Mouse (Mus musculus) limb, embryonic 13.5 days (tissue): ENCODE measurements around the gene C1ql4. TPM values are rescaled to one million over a fixed set of nuclear protein-coding genes. Genes with fewer than 3 reads are reported as not detected.

Experiments used
- ATAC-seq: fragments of 200-750 bp; cut with Nextera tagmentation; 2 replicates; pipeline ENCODE4 v1.8.0; 2017; ENCODE audit warnings: low read depth, moderate number of reproducible peaks, moderate TSS enrichment; ENCODE audit not compliant: low FRiP score
- H3K27ac ChIP-seq: fragments of 300-500 bp; sonication (generic); 2 replicates; pipeline ENCODE4 v1.5.1; 2015; ENCODE audit warnings: inconsistent platforms, mild to moderate bottlenecking, moderate library complexity
- H3K27me3 ChIP-seq: fragments of 300-500 bp; sonication (generic); 2 replicates; pipeline ENCODE4 v1.6.1; 2015; ENCODE audit warnings: mild to moderate bottlenecking, inconsistent platforms
- H3K36me3 ChIP-seq: fragments of 300-500 bp; sonication (generic); 2 replicates; pipeline ENCODE4 v1.6.1; 2015; ENCODE audit warnings: inconsistent platforms, mild to moderate bottlenecking, moderate library complexity
- H3K4me1 ChIP-seq: fragments of 300-500 bp; sonication (generic); 2 replicates; pipeline ENCODE4 v1.6.1; 2015; ENCODE audit warnings: inconsistent platforms
- H3K4me2 ChIP-seq: fragments of 300-500 bp; sonication (generic); replicated peaks from 2 replicates; pipeline ENCODE4 v1.6.1; 2015; ENCODE audit warnings: inconsistent platforms, mild to moderate bottlenecking, moderate library complexity
- H3K4me3 ChIP-seq: fragments of 300-500 bp; sonication (generic); 2 replicates; pipeline ENCODE4 v1.5.1; 2015; ENCODE audit warnings: moderate library complexity, mild to moderate bottlenecking, inconsistent platforms
- H3K9ac ChIP-seq: fragments of 300-500 bp; sonication (generic); 2 replicates; pipeline ENCODE4 v1.6.1; 2015; ENCODE audit warnings: mild to moderate bottlenecking, inconsistent platforms
- H3K9me3 ChIP-seq: fragments of 300-500 bp; sonication (generic); 2 replicates; pipeline ENCODE4 v1.6.1; 2016; ENCODE audit warnings: inconsistent platforms
- WGBS: fragments of 180-500 bp; shearing (Covaris S2); methylation state at CpG from one replicate; pipeline ENCODE4 v1.1.7; 2015; 5-methylcytosine and 5-hydroxymethylcytosine counted together
- polyA plus RNA-seq: library from polyadenylated mRNA; unstranded; fragments of >200 nt; fragmentation: Nextera tagmentation; extraction: Ambion mirVana; gene quantifications from 2 replicates; pipeline ENCODE4 v1.2.1, GENCODE M21; 2015

Gene C1ql4
- polyA plus RNA-seq, 1 experiment from 2014 or later: not detected

DNA sequence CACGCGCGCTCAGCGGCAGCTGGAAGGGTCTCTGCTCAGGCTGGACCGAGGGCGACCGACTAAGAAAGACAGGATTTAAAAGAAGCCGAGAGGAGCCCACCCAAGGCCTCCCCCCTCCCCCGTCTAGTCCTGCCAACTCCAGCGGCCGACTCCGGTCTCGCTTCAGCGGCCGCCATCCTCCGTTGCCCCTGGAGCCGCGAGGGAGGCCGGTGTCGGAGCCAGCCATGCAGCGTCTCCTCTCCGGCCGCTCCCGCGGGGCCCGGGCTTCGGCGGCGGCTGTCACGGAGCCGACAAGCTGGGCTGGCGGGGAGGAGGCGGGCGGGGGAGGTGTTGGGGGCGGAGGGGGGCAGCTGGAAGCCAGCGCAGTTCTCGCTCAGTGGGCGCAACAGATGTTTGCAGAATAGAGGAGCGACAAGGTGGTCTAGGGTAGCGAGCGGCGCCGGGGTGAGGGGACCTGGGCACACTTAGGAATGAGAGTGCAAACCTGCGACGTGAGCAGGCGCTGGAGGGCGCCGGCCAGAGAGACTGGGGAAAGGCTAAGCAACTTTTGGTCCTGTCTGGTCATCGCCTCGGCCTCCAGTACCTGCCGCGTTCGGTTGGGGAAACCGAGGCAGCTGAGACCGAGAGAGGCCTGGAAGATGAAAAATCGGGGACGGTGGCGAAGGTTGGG is 9.3 kb upstream of the C1ql4 start:
- WGBS: under 1% methylated on average over 47 of the region's 58 CpGs
- peak overlapping the region; percentile 46 for H3K4me3 ChIP-seq
- H3K27me3 ChIP-seq: peaks cover 91% of the 10 kb centered on the region
- no peaks in the 10 kb centered on the region for H3K9me3 ChIP-seq
- H3K36me3 ChIP-seq: no peaks in the 10 kb centered on the region
- H3K27ac ChIP-seq: no peak overlapping the region
- H3K9ac ChIP-seq: peak overlapping the region; percentile 36
- ATAC-seq: 0 out of 2 replicates have a peak, but pooled peaks have one; percentile 7
- peaks cover 51% of the 10 kb centered on the region for H3K4me1 ChIP-seq
- H3K4me2 ChIP-seq: peak overlapping the region; percentile 80

DNA sequence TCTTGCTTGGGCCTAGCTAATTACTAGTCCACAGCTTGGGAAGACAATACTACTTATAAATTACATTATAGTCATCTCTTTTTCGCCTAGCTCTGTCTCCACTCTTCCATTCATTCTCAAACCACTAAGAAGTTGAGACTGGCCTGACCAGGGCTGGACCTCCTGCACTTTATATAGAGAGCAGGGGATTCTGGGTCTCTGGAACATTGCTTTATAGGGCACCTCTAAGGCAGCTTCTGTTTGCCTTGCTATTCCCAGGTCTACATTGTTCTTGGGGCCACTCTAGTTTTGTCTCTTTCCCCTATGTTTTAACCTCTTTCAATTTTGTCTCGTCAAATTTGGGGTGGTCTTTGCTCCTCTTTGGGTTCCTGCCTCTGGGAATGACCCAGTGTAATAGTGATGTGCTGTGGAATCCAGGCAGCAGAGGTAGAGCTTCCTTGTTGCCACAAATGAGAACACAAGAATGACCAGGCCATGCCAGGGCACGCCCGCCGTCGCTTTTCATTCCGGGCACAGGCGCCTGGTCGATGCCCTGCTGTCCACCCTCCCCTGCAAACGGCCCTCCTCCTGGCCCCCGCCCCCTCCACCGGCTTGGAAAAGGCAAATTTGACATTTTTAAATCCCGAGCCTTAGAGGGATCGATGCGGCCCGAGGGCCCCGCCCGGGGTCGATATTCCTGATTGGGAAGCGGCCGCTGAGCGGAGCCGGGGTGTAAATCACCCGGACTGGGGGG is 8.6 kb upstream of the C1ql4 start:
- 2% methylated on average over 24 of the region's 24 CpGs for WGBS
- H3K4me1 ChIP-seq: peaks cover 51% of the 10 kb centered on the region
- no peak for ATAC-seq
- H3K4me3 ChIP-seq: peak overlapping the region; percentile 46
- H3K9me3 ChIP-seq: no peaks in the 10 kb centered on the region
- no peaks in the 10 kb centered on the region for H3K36me3 ChIP-seq
- H3K27ac ChIP-seq: no peak overlapping the region
- H3K9ac ChIP-seq: peak overlapping the region; percentile 36
- peak overlapping the region; percentile 80 for H3K4me2 ChIP-seq
- peaks cover 93% of the 10 kb centered on the region for H3K27me3 ChIP-seq

DNA sequence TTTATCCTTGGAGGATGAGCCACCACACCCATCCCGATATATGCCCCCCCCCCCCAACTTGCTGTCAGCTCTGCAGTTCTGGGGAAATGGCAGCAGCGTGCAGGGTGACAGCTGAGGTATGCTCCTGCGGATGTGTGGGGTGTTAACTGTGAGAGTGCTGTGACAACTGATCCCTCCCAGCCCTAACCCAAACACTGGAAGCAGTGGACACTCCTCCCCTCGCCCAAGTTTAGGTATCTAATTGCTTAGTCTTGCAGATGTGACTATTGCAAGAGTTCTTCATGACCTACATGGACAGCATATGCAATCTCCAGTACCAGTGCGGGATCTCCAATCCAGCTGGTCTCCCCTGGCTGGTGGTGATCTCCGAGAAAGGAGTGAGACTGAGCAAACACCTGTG is 7.7 kb upstream of the C1ql4 start:
- Histone ChIP-seq H3K27ac (no peak overlapping the region), H3K4me3 (no peak overlapping the region), H3K4me1 (peaks cover 51% of the 10 kb centered on the region), H3K27me3 (peaks cover 97% of the 10 kb centered on the region), H3K4me2 (no peak overlapping the region), H3K36me3 (no peaks in the 10 kb centered on the region), H3K9me3 (no peaks in the 10 kb centered on the region), H3K9ac (no peak overlapping the region)
- WGBS: 3% methylated on average over 6 of the region's 6 CpGs
- ATAC-seq: no peak

DNA sequence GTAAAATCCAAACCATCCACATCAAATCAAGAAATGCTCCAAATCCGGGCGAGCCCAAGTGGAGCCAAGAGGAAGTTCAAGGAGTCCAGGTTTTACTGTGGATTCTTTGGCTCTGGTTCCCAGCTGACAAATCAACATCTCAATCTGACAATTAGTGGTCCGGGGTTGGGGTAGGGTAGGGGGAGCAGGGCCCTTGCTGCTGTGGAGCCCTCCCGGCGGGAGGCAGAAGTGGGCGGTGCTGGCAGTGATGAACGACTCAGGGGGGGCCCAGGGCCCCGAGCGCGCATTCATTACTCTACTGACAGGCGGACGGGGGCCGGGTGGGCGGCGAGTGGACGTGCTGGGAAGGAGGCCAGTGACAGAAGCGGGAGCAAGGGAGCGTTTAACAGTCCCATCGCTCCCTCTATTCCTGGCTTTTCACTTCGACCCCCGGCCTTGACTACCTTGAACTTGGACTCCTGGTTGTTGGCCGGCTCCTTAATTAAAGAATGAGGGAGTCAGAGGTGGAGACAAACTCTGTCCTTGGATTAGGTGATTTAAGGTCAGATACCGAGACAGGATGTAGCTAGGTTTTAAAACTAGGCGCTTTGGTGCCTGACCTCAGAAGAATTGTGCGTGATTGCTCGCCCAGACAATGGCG is 7.1 kb upstream of the C1ql4 start:
- 1% methylated on average over 27 of the region's 27 CpGs for WGBS
- H3K4me3 ChIP-seq: peak overlapping the region; percentile 15; the same call in 1 of the 2 replicates
- H3K9ac ChIP-seq: no peak overlapping the region
- no peak for ATAC-seq
- H3K4me1 ChIP-seq: peaks cover 51% of the 10 kb centered on the region
- H3K9me3 ChIP-seq: no peaks in the 10 kb centered on the region
- H3K4me2 ChIP-seq: peak overlapping the region; percentile 31
- no peaks in the 10 kb centered on the region for H3K36me3 ChIP-seq
- peaks cover 98% of the 10 kb centered on the region for H3K27me3 ChIP-seq
- H3K27ac ChIP-seq: no peak overlapping the region

DNA sequence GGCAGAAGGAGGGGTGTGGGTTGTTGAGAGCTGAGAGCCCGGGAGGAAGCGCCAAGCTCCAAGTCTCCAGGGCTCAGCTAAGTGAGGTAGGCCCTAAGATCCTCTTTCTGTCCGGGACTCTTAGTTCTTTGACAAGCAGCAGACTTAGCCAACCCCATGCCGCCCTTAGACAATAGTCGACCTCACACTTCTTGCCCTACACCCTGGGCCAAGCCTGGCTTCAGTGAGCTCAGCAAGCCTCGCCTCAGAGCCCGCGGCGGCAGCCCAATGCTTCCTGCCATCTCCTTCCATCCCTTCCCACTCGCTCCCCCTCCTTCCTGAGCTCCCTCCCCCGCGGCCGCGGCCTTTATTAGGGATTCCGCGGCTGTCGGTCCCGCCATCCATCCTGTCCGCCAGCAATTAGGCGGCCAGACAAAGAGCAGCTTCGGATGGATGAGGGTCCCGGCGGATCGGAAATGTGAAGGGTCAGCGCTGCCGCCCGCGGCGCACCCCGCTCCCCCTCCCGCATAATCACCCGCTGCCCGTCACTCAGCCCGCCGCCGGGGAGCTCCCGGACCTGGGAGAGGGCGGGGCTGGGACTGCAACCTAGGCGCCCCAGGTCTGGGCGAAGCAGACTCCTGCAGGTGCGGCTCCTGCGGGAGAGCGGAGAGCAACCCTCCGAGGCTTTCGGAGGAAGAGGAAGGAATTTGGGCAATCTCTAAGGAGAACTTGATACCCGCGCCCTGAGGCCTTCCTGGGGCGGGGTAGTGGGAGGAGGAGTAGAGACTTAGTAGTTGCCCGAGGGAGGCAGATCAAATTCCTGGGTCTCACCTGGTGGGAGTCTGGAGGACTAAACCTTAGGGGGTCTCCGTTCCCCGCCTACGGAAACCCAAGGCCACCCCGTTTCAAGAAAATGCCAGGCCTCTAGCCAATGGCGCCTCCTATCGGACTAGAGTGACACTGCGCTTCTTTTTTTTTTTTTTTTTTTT is 6.0 kb upstream of the C1ql4 start:
- H3K27ac ChIP-seq: no peak overlapping the region
- H3K4me1 ChIP-seq: peaks cover 48% of the 10 kb centered on the region
- H3K9me3 ChIP-seq: no peaks in the 10 kb centered on the region
- H3K4me2 ChIP-seq: peak overlapping the region; percentile 80
- 1% methylated on average over 56 of the region's 56 CpGs for WGBS
- peak overlapping the region; percentile 60 for H3K9ac ChIP-seq
- ATAC-seq: no peak
- H3K4me3 ChIP-seq: peak overlapping the region; percentile 46
- no peaks in the 10 kb centered on the region for H3K36me3 ChIP-seq
- peaks cover 98% of the 10 kb centered on the region for H3K27me3 ChIP-seq

DNA sequence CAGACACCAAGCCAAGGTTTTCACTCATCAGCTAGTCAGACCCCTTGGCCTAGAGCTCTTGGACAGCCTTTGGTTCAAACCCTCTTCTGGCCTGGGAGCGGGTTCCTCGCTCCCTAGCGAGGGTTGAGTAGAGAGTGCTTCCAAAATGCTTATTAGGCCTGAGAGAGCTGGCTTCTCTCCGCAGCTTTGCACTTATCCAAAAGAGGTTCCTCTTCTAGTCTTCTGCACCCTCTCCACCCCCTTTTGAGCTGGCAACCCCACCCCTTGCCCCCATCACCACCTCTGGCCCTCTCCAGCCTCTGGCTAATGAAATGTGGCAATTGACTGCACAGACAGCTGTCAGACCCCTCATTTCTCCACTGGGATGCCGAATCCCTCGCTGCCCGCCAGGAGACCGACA is 5.3 kb upstream of the C1ql4 start, which contains the start of gene Dnajc22:
Gene Dnajc22 (plus strand): TSS at position 301 of the 400 bp plus-strand sequence.
- WGBS: 22% methylated on average over 8 of the region's 8 CpGs
- Histone ChIP-seq H3K4me2 (peak within 1 kb of the TSS; percentile 80), H3K4me1 (peaks cover 48% of the 10 kb centered on the region)

DNA sequence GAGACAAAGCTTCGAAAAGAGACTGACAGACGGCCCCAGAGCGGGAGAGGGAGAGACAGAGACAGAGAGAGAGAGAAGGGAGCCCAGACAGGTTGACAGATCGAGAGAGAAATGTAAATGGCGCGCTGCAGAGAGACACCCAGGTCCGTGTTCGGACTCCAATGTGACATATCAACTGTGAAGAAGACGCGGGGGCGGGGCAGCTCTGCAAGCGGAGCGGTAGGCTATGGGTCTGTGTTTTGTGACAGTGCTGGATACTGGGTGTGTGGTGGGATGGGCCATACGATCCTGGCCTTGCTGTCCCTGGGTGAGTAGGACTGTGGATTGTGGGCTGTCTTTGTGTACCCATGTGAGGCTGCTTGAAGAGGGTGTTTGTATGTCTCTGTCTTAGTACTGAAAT is 1.5 kb upstream of the C1ql4 start:
- peak overlapping the region; percentile 58; the same call in 1 of the 2 replicates for H3K4me2 ChIP-seq
- peaks cover 31% of the 10 kb centered on the region for H3K4me1 ChIP-seq
- WGBS: 12% methylated on average over 14 of the region's 14 CpGs
- H3K4me3 ChIP-seq: no peak overlapping the region
- ATAC-seq: no peak
- H3K27me3 ChIP-seq: peaks cover 100% of the 10 kb centered on the region
- H3K27ac ChIP-seq: no peak overlapping the region
- no peak overlapping the region for H3K9ac ChIP-seq
- no peaks in the 10 kb centered on the region for H3K36me3 ChIP-seq
- no peaks in the 10 kb centered on the region; the same call in 1 of the 2 replicates for H3K9me3 ChIP-seq

More for the DNA sequence above, 5.3 kb upstream of the C1ql4 start, which contains the start of gene Dnajc22:
- Histone ChIP-seq H3K9me3 (no peaks in the 10 kb centered on the region), H3K27me3 (peaks cover 98% of the 10 kb centered on the region), H3K4me3 (peak within 1 kb of the TSS; percentile 46), H3K36me3 (no peaks in the 10 kb centered on the region), H3K9ac (peak within 1 kb of the TSS; percentile 60), H3K27ac (no peak within 1 kb of the TSS)
- no peak for ATAC-seq

DNA sequence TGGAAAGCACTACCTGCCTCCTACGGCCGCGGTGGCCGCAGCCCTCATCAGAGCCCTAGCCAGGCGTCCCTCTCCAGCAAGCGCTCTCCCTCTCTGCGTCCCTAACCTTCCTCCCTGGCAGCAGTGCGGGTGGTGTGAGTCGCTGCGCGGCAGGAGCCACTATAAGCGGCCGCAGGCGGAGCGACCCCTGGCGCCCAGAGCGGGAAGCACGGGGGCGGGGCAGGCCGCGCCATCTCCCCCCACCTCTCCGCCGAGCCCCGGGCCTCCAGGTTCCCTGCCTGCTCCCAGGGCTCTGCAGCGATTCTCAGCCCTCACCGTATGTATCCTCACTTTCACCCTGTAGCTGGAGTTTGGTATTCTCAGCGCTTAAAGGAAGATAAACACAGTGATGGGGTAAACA is 675 bp upstream of the C1ql4 start:
- Histone ChIP-seq H3K4me1 (peaks cover 25% of the 10 kb centered on the region), H3K9ac (peak overlapping the region; percentile 39), H3K27me3 (peaks cover 100% of the 10 kb centered on the region), H3K9me3 (no peaks in the 10 kb centered on the region; the same call in 1 of the 2 replicates), H3K4me3 (peak overlapping the region; percentile 34), H3K36me3 (peaks cover 5% of the 10 kb centered on the region), H3K4me2 (peak overlapping the region; percentile 58), H3K27ac (no peak overlapping the region)
- peak; percentile 78 for ATAC-seq
- WGBS: under 1% methylated on average over 27 of the region's 27 CpGs

DNA sequence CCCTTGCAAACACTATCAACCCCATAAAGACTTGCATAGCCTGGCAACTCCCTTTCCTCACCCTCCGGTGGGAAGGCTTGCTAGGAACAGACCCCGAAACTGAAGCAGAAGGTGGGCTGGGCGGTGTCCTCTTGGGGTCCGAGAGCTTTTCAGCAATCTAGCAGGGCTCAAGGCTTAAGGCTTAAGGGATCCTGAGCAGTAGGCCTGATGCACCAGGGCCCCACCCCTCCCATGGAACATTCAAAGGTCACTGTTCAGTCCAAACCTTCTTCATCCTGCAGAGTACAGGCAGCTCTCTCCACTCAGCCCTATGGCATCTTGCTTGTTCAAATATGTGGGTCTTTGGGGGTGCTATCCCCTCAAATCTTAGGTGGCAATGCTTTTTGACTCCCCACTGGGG is 1.6 kb downstream of the C1ql4 start:
- 64% methylated on average over 4 of the region's 4 CpGs for WGBS
- ATAC-seq: no peak
- peaks cover 88% of the 10 kb centered on the region for H3K27me3 ChIP-seq

DNA sequence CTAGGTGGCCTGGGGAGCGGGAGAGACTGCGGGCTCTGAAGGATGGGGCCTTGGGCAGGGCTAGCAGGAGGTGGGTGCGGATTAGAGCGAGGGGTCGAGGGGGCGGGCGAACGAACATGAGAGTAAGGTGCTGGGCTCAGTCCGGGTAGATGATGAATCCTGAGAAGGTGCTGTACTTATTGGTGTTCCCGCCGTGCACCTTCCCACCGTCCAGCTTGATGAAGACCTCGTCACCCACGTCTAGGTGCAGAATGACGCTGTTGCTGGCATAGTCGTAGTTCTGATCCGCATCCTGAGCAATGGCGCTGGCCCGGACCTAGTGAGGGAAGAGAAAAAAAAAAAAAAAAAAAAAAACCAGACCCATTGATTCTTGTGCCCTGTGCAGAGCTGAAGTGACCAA is 3.0 kb downstream of the C1ql4 start:
- no peak overlapping the region for H3K27ac ChIP-seq
- peaks cover 39% of the 10 kb centered on the region for H3K36me3 ChIP-seq
- H3K9ac ChIP-seq: no peak overlapping the region
- H3K4me3 ChIP-seq: no peak overlapping the region
- peak overlapping the region; percentile 9; the same call in 1 of the 2 replicates for H3K4me2 ChIP-seq
- ATAC-seq: no peak
- 9% methylated on average over 19 of the region's 19 CpGs for WGBS
- peaks cover 74% of the 10 kb centered on the region for H3K27me3 ChIP-seq
- H3K9me3 ChIP-seq: no peaks in the 10 kb centered on the region; the same call in 1 of the 2 replicates
- peaks cover 22% of the 10 kb centered on the region; the same call in 1 of the 2 replicates for H3K4me1 ChIP-seq

More for the DNA sequence above, 1.6 kb downstream of the C1ql4 start:
- Histone ChIP-seq H3K27ac (no peak overlapping the region), H3K4me2 (no peak overlapping the region), H3K4me3 (no peak overlapping the region), H3K9ac (no peak overlapping the region), H3K36me3 (peaks cover 28% of the 10 kb centered on the region), H3K9me3 (no peaks in the 10 kb centered on the region; the same call in 1 of the 2 replicates), H3K4me1 (peaks cover 22% of the 10 kb centered on the region; the same call in 1 of the 2 replicates)
